Mouse (Mus musculus) hindbrain, embryonic 13.5 days (tissue): Measurements from ENCODE around the gene Mapkapk5. TPM values are rescaled to one million over a fixed set of nuclear protein-coding genes. Genes with fewer than 3 reads are reported as not detected.
"Not testable (repeated sequence)": the region's sequence is repeated elsewhere in the genome, so short reads cannot be mapped to it uniquely, and the experiment has no call there.

Experiments
- ATAC-seq: fragments of 200-750 bp; cut with Nextera tagmentation; 2 replicates; pipeline ENCODE4 v1.8.0; 2017; ENCODE audit warnings: moderate TSS enrichment; ENCODE audit not compliant: low FRiP score
- H3K27ac ChIP-seq: fragments of 300-500 bp; sonication (generic); 2 replicates; pipeline ENCODE4 v1.5.1; 2015; ENCODE audit warnings: inconsistent platforms, mild to moderate bottlenecking, moderate library complexity
- H3K27me3 ChIP-seq: fragments of 300-500 bp; sonication (generic); 2 replicates; pipeline ENCODE4 v1.6.1; 2015; ENCODE audit warnings: mild to moderate bottlenecking, inconsistent platforms
- H3K36me3 ChIP-seq: fragments of 300-500 bp; sonication (generic); 2 replicates; pipeline ENCODE4 v1.6.1; 2015; ENCODE audit warnings: mild to moderate bottlenecking, inconsistent platforms
- H3K4me1 ChIP-seq: fragments of 300-500 bp; sonication (generic); replicated peaks from 2 replicates; pipeline ENCODE4 v1.6.1; 2015; ENCODE audit warnings: inconsistent platforms
- H3K4me2 ChIP-seq: fragments of 300-500 bp; sonication (generic); 2 replicates; pipeline ENCODE4 v1.6.1; 2015; ENCODE audit warnings: inconsistent platforms, mild to moderate bottlenecking, moderate library complexity
- H3K4me3 ChIP-seq: fragments of 300-500 bp; sonication (generic); 2 replicates; pipeline ENCODE4 v1.5.1; 2015; ENCODE audit warnings: mild to moderate bottlenecking, inconsistent platforms
- H3K9ac ChIP-seq: fragments of 300-500 bp; sonication (generic); 2 replicates; pipeline ENCODE4 v1.6.1; 2015; ENCODE audit warnings: mild to moderate bottlenecking, inconsistent platforms
- H3K9me3 ChIP-seq: fragments of 300-500 bp; sonication (generic); 2 replicates; pipeline ENCODE4 v1.6.1; 2016; ENCODE audit warnings: inconsistent platforms
- WGBS: fragments of 180-500 bp; shearing (Covaris S2); methylation state at CpG from one replicate; pipeline ENCODE4 v1.1.7; 2015; 5-methylcytosine and 5-hydroxymethylcytosine counted together
- polyA plus RNA-seq: library from polyadenylated mRNA; unstranded; fragments of >200 nt; fragmentation: Nextera tagmentation; extraction: Ambion mirVana; gene quantifications from 2 replicates; pipeline ENCODE4 v1.2.1, GENCODE M21; 2015

The Mapkapk5 gene
- polyA plus RNA-seq, 1 experiment from 2014 or later = 55.0 TPM

DNA sequence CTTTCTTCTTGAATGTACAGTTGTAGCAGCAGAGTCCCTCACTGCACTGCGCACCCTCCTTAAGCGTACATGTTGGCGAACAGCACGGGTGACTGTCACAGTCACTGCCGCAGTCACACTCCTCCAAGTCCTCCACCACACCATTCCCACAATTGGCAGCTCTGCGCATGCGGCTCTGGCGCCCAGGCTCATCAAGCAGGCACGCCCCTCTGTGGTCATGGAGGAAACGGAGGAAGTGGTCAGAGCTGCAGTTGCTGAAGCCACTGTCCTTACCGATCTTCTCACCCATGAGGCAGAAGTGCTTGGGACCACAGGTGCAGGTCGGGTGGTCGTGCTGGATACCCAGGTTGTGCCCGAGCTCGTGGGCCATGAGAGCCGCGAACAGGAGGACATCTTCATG, 25.9 kb downstream of the Mapkapk5 start:
- not testable (repeated sequence) for H3K4me2 ChIP-seq, H3K4me3 ChIP-seq, ATAC-seq, H3K27ac ChIP-seq, H3K9me3 ChIP-seq, H3K27me3 ChIP-seq, H3K9ac ChIP-seq, H3K4me1 ChIP-seq
- 91% methylated on average over 10 of the region's 17 CpGs for WGBS
- peaks cover 55% of the 10 kb centered on the region for H3K36me3 ChIP-seq

DNA sequence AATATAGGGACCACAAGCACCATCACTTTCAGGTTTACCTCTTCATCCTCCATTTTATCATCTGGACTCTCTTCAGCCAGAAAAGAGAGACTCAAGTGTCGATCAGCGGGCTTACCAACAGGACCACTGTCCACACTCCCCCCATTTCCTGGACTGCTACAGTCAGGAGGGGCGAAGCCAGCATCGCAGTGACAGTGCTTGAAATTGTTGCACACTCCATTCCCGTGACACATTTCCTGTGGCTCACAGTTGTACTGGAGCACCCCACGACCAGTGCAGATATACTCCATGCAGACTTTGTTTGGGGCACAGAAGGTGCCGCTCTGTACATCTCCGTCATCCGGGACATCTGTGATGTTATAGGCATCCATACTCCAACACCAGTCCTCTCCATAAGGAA, 26.7 kb downstream of the Mapkapk5 start:
- H3K36me3 ChIP-seq = peaks cover 47% of the 10 kb centered on the region
- no peak overlapping the region for H3K4me3 ChIP-seq
- no peak overlapping the region for H3K4me2 ChIP-seq
- H3K27me3 ChIP-seq = no peaks in the 10 kb centered on the region
- no peak overlapping the region for H3K27ac ChIP-seq
- 93% methylated on average over 9 of the region's 9 CpGs for WGBS
- no peak overlapping the region for H3K9ac ChIP-seq
- no peaks in the 10 kb centered on the region for H3K4me1 ChIP-seq
- no peaks in the 10 kb centered on the region for H3K9me3 ChIP-seq
- no peak for ATAC-seq

DNA sequence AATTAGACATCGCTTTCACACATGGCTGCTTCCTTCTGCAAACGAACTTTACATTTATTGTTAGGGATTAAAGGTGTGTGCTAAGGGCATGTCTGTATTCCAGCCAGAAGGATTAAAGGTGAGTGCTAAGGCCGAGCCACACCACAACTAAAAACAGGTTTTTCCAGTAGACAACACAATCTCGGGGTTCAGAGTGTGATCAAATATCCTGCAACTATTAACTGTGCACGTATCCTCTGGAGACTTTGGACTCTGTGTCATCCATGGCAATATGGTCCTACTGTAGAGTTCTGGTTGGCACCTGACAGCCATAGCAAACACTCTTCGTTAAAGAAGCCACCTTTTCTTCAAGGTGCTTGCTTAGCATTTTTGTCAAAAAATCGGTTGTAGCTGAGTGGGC, 35.7 kb downstream of the Mapkapk5 start:
- 87% methylated on average over 7 of the region's 7 CpGs for WGBS
- no peak for ATAC-seq
- Histone ChIP-seq H3K9ac (no peak overlapping the region), H3K4me1 (no peaks in the 10 kb centered on the region), H3K27me3 (no peaks in the 10 kb centered on the region), H3K36me3 (no peaks in the 10 kb centered on the region), H3K27ac (no peak overlapping the region), H3K4me2 (no peak overlapping the region), H3K9me3 (no peaks in the 10 kb centered on the region), H3K4me3 (no peak overlapping the region)

DNA sequence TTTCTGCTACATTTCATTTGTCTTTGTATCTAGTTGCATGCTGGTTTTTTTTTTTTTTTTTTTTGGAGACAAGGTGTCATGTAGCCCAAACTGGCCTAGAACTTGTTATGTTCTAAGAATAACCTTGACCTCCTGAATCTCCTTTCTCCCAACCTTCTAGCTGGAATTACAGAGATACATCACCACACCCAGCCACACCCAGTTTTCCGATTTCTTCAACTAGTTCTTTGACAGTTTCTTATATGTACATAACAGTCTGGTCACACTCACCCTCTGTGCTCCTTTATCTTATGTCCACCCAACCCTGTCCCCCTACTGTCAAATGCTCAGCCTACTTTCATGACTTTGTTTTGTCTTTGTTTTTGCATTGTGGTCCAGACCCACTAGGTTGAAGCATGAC, 38.9 kb downstream of the Mapkapk5 start:
- ATAC-seq = no peak
- Histone ChIP-seq H3K4me3 (no peak overlapping the region), H3K9ac (no peak overlapping the region), H3K27ac (no peak overlapping the region), H3K36me3 (no peaks in the 10 kb centered on the region), H3K4me1 (no peaks in the 10 kb centered on the region), H3K4me2 (no peak overlapping the region), H3K9me3 (no peaks in the 10 kb centered on the region), H3K27me3 (no peaks in the 10 kb centered on the region)
- 100% methylated on average over 1 of the region's 1 CpGs for WGBS

DNA sequence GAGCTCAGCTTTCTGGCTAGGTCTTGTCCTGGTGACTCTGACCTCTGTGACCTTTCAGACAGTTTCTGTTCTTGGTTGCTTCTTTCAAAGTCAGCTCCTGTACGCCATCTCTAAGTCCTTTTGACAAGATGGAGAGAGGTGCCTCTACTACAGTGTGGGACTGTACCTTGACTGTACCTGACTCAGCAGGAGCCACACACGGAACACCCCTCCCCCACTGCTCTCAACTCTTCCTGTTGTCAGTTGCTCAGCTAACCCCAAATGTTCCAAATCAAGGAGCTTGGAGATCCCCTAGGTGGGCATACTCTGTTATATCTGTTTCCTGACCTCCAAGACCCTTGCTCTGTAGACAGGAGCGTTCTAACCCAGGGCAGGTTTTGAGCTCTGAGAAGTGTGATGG, 42.5 kb downstream of the Mapkapk5 start, which contains the start of gene Adam1b:
Adam1b (minus strand) TSS at position 205 of the 400 bp plus-strand sequence.
- no peaks in the 10 kb centered on the region for H3K4me1 ChIP-seq
- no peaks in the 10 kb centered on the region for H3K9me3 ChIP-seq
- H3K36me3 ChIP-seq = no peaks in the 10 kb centered on the region
- ATAC-seq = no peak
- no peak within 1 kb of the TSS for H3K4me2 ChIP-seq
- 87% methylated on average over 3 of the region's 3 CpGs for WGBS
- H3K27me3 ChIP-seq = no peaks in the 10 kb centered on the region
- no peak within 1 kb of the TSS for H3K4me3 ChIP-seq
- no peak within 1 kb of the TSS for H3K27ac ChIP-seq
- no peak within 1 kb of the TSS for H3K9ac ChIP-seq

DNA sequence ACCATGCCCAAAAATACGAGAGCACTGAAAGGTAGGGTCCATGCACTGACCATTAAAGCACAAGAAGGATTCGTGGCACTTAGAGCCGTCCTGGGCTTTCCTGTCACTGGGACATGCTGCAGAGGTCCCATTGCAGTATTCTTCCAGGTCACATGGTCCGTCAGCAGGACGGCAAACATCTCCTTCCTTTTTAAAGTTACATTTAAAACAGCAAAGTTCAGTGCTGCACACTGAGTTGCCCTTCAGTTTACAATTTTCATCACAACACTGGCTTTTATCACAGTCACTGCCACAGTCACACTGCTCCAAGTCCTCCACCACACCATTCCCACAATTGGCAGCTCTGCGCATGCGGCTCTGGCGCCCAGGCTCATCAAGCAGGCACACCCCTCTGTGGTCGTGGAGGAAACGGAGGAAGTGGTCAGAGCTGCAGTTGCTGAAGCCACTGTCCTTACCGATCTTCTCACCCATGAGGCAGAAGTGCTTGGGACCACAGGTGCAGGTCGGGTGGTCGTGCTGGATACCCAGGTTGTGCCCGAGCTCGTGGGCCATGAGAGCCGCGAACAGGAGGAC, 44.2 kb downstream of the Mapkapk5 start:
- not testable (repeated sequence) for H3K9ac ChIP-seq, H3K36me3 ChIP-seq, H3K9me3 ChIP-seq, H3K27me3 ChIP-seq, H3K4me1 ChIP-seq, H3K4me2 ChIP-seq, ATAC-seq, H3K27ac ChIP-seq, H3K4me3 ChIP-seq
- 79% methylated on average over 11 of the region's 17 CpGs for WGBS

DNA sequence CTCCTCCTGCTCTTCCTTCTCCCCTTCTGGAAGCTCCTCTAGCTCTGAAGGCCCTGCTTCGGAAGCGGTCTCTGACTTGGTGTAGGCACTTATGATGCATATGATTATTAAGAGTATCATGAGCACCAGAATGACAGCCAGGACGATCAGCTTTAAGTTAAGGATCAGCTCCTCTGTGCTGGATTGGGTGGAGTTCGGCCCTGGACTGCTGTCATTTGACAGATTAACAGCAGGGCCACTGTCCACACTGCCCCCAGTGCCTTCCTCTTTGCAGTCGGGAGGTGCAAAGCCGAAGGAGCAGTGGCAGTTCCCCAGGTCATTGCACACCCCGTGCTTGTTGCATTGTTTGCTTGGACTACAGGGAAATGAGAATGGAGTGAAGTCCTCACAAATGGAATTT, 45.0 kb downstream of the Mapkapk5 start:
- no peak for ATAC-seq

DNA sequence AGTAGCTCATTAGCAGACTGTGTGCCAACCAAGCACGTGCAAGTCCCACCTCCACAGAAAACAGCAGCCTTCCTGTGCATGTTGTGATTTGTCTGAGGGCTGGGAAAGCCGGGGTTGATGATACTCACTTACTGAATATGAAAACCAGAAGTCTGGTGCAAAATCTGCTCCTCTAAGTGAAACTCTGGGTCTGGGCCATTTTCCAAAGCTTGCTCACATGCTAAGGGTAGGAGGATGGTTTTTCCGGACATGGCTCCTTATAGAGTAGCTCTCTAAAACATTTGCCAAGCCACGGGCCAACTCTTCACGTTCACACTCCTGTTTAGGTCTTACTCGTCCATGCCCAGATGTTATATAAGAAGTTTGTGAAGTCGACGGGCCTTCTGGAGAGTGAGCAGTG, 52.4 kb downstream of the Mapkapk5 start:
- no peak overlapping the region for H3K9ac ChIP-seq
- no peaks in the 10 kb centered on the region for H3K36me3 ChIP-seq
- H3K4me1 ChIP-seq = no peaks in the 10 kb centered on the region
- ATAC-seq = no peak
- H3K27me3 ChIP-seq = no peaks in the 10 kb centered on the region
- H3K4me2 ChIP-seq = no peak overlapping the region
- no peak overlapping the region for H3K4me3 ChIP-seq
- no peak overlapping the region for H3K27ac ChIP-seq
- WGBS = 83% methylated on average over 8 of the region's 8 CpGs
- H3K9me3 ChIP-seq = no peaks in the 10 kb centered on the region

More for the DNA sequence above, 45.0 kb downstream of the Mapkapk5 start:
- H3K4me3 ChIP-seq = no peak overlapping the region
- no peak overlapping the region for H3K4me2 ChIP-seq
- H3K27me3 ChIP-seq = no peaks in the 10 kb centered on the region
- H3K27ac ChIP-seq = no peak overlapping the region
- no peak overlapping the region for H3K9ac ChIP-seq
- H3K36me3 ChIP-seq = no peaks in the 10 kb centered on the region
- 75% methylated on average over 7 of the region's 7 CpGs for WGBS
- H3K9me3 ChIP-seq = no peaks in the 10 kb centered on the region
- no peaks in the 10 kb centered on the region for H3K4me1 ChIP-seq

DNA sequence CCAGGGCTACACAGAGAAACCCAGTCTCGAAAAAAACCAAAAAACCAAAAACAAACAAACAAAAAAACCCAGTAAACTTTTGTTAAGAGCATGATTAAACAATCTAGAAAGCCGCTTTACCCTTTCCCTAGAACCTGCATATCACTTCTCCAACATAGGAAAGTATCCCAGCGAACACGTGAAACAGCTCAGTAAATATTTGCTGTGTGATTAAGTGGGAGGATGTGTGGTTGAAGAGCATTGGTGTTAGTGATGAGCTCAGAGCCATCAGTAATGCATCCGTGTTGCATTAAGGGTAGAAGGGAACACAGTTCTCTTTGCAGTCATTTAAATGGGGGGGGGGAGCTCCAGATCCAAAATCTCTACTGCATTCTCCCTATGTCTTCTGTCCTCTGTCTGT, 60.9 kb downstream of the Mapkapk5 start:
- Histone ChIP-seq H3K36me3 (no peaks in the 10 kb centered on the region), H3K9ac (no peak overlapping the region), H3K4me3 (no peak overlapping the region), H3K4me1 (no peaks in the 10 kb centered on the region), H3K4me2 (no peak overlapping the region), H3K9me3 (no peaks in the 10 kb centered on the region), H3K27ac (no peak overlapping the region), H3K27me3 (no peaks in the 10 kb centered on the region)
- ATAC-seq = no peak
- WGBS = 85% methylated on average over 5 of the region's 5 CpGs

DNA sequence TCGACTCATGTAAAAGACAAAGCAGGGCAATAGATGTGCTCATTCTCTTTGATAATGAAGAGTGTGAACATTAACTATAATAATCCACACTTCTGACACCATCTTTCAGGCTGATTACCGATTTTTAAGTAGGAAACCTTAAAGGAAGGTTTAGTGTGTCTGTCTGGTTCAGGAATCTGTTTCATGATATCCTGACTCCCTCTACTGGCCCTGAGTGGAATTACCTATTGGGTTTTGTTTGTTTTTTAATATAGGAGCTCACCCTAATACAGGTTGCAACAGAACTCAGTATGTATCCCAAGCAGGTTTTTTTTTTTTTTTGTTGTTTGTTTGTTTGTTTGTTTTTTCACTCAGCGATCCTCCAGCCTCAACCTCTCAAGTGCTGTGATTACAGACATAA, 68.0 kb downstream of the Mapkapk5 start:
- Histone ChIP-seq H3K4me2 (no peak overlapping the region), H3K9me3 (no peaks in the 10 kb centered on the region), H3K27me3 (no peaks in the 10 kb centered on the region), H3K36me3 (no peaks in the 10 kb centered on the region), H3K27ac (no peak overlapping the region), H3K4me1 (no peaks in the 10 kb centered on the region), H3K4me3 (no peak overlapping the region), H3K9ac (no peak overlapping the region)
- WGBS = 32% methylated on average over 3 of the region's 3 CpGs
- ATAC-seq = no peak

DNA sequence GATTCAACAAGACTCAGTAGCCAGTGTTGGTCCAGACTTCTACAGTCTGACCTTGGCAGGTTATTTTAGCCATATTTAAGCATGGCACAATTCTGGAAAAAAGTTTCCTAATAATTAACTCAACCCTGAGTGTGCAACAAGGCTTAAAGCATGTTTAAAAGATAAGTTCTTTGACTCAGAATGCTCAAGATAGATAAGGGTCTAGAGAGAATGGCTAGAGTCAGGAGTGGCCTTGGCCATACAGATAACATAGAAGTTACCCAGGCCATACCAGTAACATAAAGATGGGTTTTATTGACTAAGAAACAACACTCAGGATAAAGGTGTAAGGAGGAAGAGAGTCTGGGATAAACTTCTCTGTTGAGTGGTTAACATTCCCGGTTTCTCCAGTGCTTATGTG, 69.7 kb downstream of the Mapkapk5 start:
- Histone ChIP-seq H3K4me3 (no peak overlapping the region), H3K9me3 (no peaks in the 10 kb centered on the region), H3K27ac (no peak overlapping the region), H3K4me1 (no peaks in the 10 kb centered on the region), H3K36me3 (no peaks in the 10 kb centered on the region), H3K4me2 (no peak overlapping the region), H3K27me3 (no peaks in the 10 kb centered on the region), H3K9ac (no peak overlapping the region)
- 88% methylated on average over 1 of the region's 1 CpGs for WGBS
- ATAC-seq = no peak
